Mouse (Mus musculus): ENCODE measurements around the gene Gpr18.

The Gpr18 gene

GRCm38 (mm10) chr14:121954608-121955007, 39.0 kb upstream of the Gpr18 start:
- ChIA-PET POLR2A (interaction anchor here in 1 of 4 experiments (1.1 kb wide), 1 partner anchor 106 kb away, joined by 3 read pairs; no protein-coding TSS in a partner anchor), CTCF (no interaction called here)

- POLR2A ChIA-PET, result no interaction called here
These were observed 38.5 kb upstream of the Gpr18 start for GRCm38 (mm10) chr14:121954129-121954528.

GRCm38 (mm10) chr14:121952046-121952400, 36.4 kb upstream of the Gpr18 start:
- POLR2A ChIA-PET, result interaction anchor here in 2 of 4 experiments (0.5 to 1.6 kb wide), 8 partner anchors 9 to 364 kb away, joined by 3 to 5 read pairs (median 3); no protein-coding TSS in a partner anchor
- CTCF ChIA-PET, result interaction anchor here in 2 of 4 experiments (0.9 to 1.8 kb wide), 2 partner anchors 24 kb away, joined by 3 to 6 read pairs; no protein-coding TSS in a partner anchor

More at GRCm38 (mm10) chr14:121954129-121954528, 38.5 kb upstream of the Gpr18 start:
- CTCF ChIA-PET, result no interaction called here

GRCm38 (mm10) chr14:121951399-121952045, 35.9 kb upstream of the Gpr18 start:
- ChIA-PET CTCF (interaction anchor here in 3 of 4 experiments (0.6 to 1.8 kb wide), 4 partner anchors 23 kb away, joined by 3 to 6 read pairs (median 3); no protein-coding TSS in a partner anchor), POLR2A (interaction anchor here in 3 of 4 experiments (0.6 to 1.6 kb wide), 10 partner anchors 9 to 74 kb away, joined by 3 to 6 read pairs (median 4); partner anchors contain the start of gene Gpr183 (in 1 of the 3))

- POLR2A ChIA-PET, result interaction anchor here in 1 of 4 experiments (4.3 to 6.1 kb wide), 2 partner anchors 10 to 23 kb away, joined by 27 to 31 read pairs; no protein-coding TSS in a partner anchor
- CTCF ChIA-PET, result no interaction called here
These were observed 34.3 kb upstream of the Gpr18 start for GRCm38 (mm10) chr14:121949897-121950296.

GRCm38 (mm10) chr14:121949436-121949835, 33.9 kb upstream of the Gpr18 start:
- POLR2A ChIA-PET, result interaction anchor here in 1 of 4 experiments (0.5 to 6.1 kb wide), 5 partner anchors 10 to 197 kb away, joined by 3 to 31 read pairs (median 4); no protein-coding TSS in a partner anchor
- CTCF ChIA-PET, result no interaction called here

- CTCF ChIA-PET, result no interaction called here
- POLR2A ChIA-PET, result interaction anchor here in 1 of 4 experiments (1.5 to 6.1 kb wide), 4 partner anchors 12 to 51 kb away, joined by 3 to 31 read pairs (median 26); no protein-coding TSS in a partner anchor
These were observed 32.4 kb upstream of the Gpr18 start for GRCm38 (mm10) chr14:121947966-121948365.

GRCm38 (mm10) chr14:121947201-121947760, 31.7 kb upstream of the Gpr18 start:
- ChIA-PET CTCF (no interaction called here), POLR2A (interaction anchor here in 3 of 4 experiments (0.6 to 6.1 kb wide), 10 partner anchors 12 to 275 kb away, joined by 3 to 31 read pairs (median 10); partner anchors contain the start of gene Timm8a2 (in 1 of the 3))

- ChIA-PET POLR2A (interaction anchor here in 3 of 4 experiments (0.6 to 6.1 kb wide), 13 partner anchors 13 to 275 kb away, joined by 3 to 31 read pairs (median 7); partner anchors contain the start of gene Timm8a2 (in 1 of the 3)), CTCF (interaction anchor here in 2 of 4 experiments (1.0 to 1.8 kb wide), 2 partner anchors 18 kb away, joined by 5 to 6 read pairs; no protein-coding TSS in a partner anchor)
These were observed 31.1 kb upstream of the Gpr18 start for GRCm38 (mm10) chr14:121946728-121947127.

- POLR2A ChIA-PET, result interaction anchor here in 3 of 4 experiments (0.7 to 6.1 kb wide), 27 partner anchors 9 to 1039 kb away, joined by 3 to 31 read pairs (median 4); partner anchors contain the start of genes Ubac2 (in 2 of the 3) and Timm8a2 (in 1 of the 3)
These were observed 30.6 kb upstream of the Gpr18 start for GRCm38 (mm10) chr14:121946131-121946530.

GRCm38 (mm10) chr14:121939582-121939981, 24.0 kb upstream of the Gpr18 start:
- POLR2A ChIA-PET, result interaction anchor here in 1 of 4 experiments (1.2 to 5.3 kb wide), 4 partner anchors 9 to 125 kb away, joined by 3 to 23 read pairs (median 8); no protein-coding TSS in a partner anchor

More at GRCm38 (mm10) chr14:121946131-121946530, 30.6 kb upstream of the Gpr18 start:
- CTCF ChIA-PET, result interaction anchor here (0.7 to 1.8 kb wide), 4 partner anchors 18 to 1059 kb away, joined by 5 to 7 read pairs (median 6); partner anchors contain the start of gene Ubac2 (in 1 of the 4)

GRCm38 (mm10) chr14:121938256-121939191, 22.9 kb upstream of the Gpr18 start:
- ChIA-PET CTCF (no interaction called here), POLR2A (interaction anchor here in 2 of 4 experiments (0.6 to 5.3 kb wide), 6 partner anchors 8 to 140 kb away, joined by 3 to 23 read pairs (median 6); no protein-coding TSS in a partner anchor)

More at GRCm38 (mm10) chr14:121939582-121939981, 24.0 kb upstream of the Gpr18 start:
- CTCF ChIA-PET, result no interaction called here

- CTCF ChIA-PET, result interaction anchor here in 2 of 4 experiments (0.6 to 1.1 kb wide), 3 partner anchors 9 to 121 kb away, joined by 4 to 5 read pairs (median 5); no protein-coding TSS in a partner anchor
- POLR2A ChIA-PET, result interaction anchor here in 2 of 4 experiments (1.0 to 5.3 kb wide), 4 partner anchors 8 to 139 kb away, joined by 3 to 23 read pairs (median 6); no protein-coding TSS in a partner anchor
These were observed 22.1 kb upstream of the Gpr18 start for GRCm38 (mm10) chr14:121937601-121938255.

GRCm38 (mm10) chr14:121936856-121937255, 21.3 kb upstream of the Gpr18 start:
- ChIA-PET CTCF (interaction anchor here in 2 of 4 experiments (0.7 to 1.1 kb wide), 2 partner anchors 9 to 122 kb away, joined by 4 to 5 read pairs; no protein-coding TSS in a partner anchor), POLR2A (interaction anchor here in 2 of 4 experiments (1.0 to 5.3 kb wide), 3 partner anchors 9 kb away, joined by 3 to 23 read pairs (median 9); no protein-coding TSS in a partner anchor)

- POLR2A ChIA-PET, result interaction anchor here in 1 of 4 experiments (1.0 to 5.3 kb wide), 2 partner anchors 9 kb away, joined by 3 to 23 read pairs; no protein-coding TSS in a partner anchor
These were observed 20.8 kb upstream of the Gpr18 start for GRCm38 (mm10) chr14:121936356-121936755.

GRCm38 (mm10) chr14:121934597-121934946, 19.0 kb upstream of the Gpr18 start:
- ChIA-PET POLR2A (interaction anchor here in 1 of 4 experiments (1.0 to 1.5 kb wide), 2 partner anchors 8 to 171 kb away, joined by 3 to 5 read pairs; no protein-coding TSS in a partner anchor), CTCF (no interaction called here)

More at GRCm38 (mm10) chr14:121936356-121936755, 20.8 kb upstream of the Gpr18 start:
- CTCF ChIA-PET, result no interaction called here
